Mouse (Mus musculus): ENCODE measurements around the gene Phactr2.

Gene Phactr2

DNA sequence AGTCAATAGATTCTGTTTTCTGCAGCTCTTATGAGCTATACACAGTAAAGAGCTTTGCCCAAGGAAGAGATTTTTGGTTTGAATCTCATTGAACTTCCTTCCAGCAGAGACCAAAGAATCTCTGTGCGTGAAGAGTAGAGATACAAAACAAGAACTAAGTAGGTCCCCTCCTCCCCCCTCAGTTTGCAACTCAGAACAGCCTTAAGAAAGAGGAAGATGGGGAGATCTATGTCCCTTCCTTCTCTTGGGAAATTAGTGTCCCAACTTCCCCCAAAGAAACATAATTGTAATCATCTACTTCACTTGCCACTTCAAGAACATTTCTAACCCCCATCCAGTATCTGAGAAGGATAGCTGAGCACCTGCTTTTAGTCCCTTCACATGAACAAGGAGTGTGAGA is 200.5 kb downstream of the Phactr2 start:
- DNase-seq (ENCODE audit: low spot score): no peak

DNA sequence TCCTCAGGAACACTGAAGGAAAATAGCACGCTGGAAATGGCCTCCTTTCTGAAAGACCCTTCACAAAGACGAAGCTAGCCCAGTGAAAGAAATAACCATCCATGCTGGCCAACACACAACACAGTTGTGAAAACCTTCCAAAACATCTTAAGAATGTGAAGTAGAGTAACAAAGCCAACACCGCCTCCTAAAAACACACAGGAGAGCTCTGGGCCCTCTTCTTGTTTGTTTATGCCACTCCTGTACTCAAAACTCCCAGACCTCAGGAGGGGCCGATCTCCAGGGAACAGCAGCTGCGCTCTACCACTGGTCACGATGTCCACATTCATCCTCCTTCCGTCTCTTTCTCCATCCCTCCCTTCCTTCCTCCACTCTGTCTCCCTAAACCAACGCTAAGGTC is 202.5 kb downstream of the Phactr2 start:
- DNase-seq (ENCODE audit: low spot score): no peak

DNA sequence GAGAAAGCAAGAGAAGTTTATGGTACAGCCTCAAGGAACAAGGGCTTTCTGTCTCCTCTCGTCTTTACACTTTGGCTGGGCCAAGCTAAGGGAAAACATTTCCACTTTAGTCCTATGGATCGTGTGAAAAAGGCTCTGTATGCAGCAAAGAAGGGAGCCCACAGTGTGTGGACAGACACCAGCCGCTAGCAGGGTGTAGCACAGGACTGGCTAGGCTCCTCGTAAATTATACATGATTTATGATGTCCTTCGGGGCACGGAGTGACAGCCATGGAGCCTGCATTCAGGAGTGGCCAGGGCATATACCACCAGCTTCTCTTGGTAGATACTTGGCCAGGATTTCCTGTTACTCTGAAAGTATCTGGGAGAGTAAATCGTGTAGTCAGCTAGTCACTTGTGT is 203.1 kb downstream of the Phactr2 start:
- DNase-seq (ENCODE audit: low spot score): no peak

DNA sequence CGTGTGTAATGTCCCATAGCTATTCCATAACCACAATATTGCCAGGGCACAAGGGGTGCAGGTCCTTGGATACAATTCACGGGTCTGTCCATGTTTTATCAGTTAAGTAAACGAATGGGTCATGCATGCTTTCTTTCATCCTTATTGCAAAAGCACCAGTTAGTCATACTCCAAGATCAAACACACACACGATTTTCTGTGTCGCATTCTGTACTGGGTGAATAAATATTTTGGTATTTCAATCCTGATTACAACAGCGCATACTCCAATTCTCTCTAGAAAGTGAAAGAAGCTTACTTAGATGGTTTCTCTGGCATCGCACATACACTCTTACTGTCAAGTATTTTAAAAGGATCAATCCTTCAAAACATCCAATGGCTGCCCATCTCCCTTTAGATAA is 203.9 kb downstream of the Phactr2 start:
- DNase-seq (ENCODE audit: low spot score): no peak

DNA sequence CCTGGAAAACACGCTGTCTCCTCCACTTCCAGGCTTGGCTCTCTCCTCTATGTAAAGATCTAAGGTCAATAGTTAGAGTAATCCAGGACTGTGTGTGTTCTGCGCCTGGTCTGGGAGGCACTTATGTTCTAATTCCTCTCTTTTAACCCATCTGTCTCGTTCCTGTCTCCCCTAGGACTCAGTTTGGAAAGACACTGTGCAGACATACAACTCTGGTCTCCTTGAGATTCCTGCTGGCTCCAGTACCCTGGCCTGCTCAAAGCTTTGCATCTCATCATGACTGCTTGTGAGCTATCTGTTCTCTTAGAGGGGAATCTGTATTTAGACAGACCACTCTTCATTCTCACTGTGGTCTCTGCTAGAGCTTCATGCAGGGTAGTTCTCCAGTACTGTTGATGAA is 215.0 kb downstream of the Phactr2 start:
- DNase-seq (ENCODE audit: low spot score): no peak

DNA sequence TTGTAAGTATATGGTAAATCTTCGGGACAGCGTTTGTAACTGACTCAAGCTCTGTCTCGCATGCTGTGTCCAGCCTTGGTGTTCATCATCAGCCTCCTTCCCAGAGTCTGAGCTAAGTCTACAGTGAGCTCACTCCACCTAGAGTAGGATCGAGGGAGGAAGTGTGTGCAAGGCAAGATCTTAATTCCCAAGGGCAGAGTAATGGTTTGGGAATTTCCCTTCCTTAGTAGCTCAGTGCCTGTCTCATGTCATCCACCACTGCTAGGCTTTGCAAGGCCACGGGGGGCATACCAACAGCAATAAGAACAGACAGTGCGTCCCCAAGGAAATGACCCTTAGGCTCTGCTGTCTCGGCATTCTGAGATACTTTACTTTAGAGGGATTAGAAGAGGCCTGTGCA is 218.0 kb downstream of the Phactr2 start:
- DNase-seq (ENCODE audit: low spot score): no peak

DNA sequence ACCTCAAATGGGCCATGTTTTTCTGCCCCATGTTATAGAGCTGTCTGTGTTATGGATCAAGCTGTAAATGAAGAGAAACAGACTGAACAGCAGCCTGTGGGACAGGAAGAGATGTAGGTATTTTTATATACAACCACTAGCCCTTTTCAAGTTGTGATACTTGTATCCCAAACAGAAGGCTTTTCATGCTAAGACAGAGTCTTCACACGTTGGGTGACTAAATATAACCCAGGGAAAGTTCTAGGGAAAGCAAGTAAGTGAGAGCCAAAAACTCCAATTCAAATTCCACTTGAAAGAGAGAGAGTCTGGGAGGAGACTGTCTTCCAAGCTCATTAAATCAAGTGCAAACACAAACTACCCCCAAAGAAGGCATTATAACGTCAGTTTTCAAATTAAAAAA is 223.9 kb downstream of the Phactr2 start:
- no peak for DNase-seq (ENCODE audit: low spot score)

DNA sequence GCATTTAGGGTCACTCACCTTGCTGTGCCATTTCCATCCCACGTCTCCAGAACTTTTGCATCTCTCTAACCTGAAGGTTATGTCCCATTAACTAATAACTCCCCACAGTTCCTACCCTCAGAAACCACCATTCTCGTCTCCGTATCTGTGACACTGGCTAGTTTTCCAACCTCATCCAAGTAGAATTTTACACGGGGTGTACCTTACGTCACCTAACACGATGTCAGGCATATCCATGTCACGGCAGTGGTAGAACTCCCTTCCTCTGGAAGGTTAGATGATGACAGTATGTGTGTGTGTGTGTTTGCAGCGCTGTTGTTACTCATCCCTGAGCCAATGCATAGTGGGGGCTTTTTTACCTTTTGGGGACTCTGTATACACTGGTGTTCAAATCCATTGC is 225.1 kb downstream of the Phactr2 start:
- DNase-seq (ENCODE audit: low spot score): no peak

DNA sequence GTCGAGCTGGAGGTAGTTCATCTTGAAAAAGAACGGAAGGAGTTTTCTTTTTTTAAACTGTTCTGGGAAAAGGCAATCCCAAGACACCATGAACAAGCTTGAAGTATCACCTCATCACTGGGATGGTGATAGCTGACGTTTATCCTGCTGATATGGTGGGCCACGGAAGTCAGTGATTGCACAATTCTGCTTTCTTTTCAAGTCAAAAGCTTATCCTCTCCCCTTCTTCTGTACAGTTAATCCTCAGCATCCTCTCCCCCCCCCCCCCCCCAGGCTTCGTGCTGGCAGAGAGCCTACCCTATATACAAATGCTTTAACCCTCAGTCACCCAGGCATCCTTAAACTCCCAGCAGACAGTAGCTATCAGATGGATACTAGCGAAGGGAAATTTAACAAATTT is 228.5 kb downstream of the Phactr2 start:
- no peak for DNase-seq (ENCODE audit: low spot score)

DNA sequence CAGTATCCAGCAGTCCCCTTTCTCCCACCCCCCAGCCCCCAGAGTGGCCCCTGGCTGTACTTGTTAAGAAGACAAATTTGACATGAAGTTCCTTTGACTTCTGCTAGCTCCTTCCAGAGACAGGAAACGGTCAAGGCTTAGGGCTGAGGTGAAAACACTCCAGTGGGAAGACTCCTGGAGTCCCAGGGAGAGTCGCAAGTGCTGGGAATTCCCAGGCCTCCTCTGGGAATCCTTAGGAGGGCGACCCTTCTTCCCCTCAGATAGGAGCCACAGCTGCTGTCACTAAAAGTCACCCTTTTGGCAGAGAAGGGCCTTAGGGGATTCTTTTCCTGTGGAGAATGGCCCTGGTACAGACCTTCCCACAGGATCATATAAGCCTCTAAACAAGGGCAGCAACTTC is 230.0 kb downstream of the Phactr2 start:
- DNase-seq (ENCODE audit: low spot score): no peak

DNA sequence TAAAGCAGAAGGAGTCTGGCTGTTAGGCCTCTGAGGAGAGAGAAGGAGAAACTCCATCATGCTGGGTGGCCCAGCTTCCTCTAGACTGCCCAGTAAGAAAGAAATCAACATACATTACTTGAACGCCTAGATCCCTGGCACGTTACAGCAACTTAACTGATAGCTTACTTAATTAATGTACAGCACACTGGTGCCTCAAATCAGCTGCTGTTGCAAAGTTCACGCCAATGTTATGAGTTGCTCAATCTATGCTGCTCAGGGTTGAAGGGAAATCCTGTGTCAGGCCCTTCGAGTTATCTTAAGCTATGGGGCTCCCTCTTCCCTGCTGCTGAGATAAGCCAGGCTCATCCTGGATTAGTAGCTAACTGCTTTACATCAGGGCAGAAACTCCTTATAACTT is 233.8 kb downstream of the Phactr2 start:
- no peak for DNase-seq (ENCODE audit: low spot score)

DNA sequence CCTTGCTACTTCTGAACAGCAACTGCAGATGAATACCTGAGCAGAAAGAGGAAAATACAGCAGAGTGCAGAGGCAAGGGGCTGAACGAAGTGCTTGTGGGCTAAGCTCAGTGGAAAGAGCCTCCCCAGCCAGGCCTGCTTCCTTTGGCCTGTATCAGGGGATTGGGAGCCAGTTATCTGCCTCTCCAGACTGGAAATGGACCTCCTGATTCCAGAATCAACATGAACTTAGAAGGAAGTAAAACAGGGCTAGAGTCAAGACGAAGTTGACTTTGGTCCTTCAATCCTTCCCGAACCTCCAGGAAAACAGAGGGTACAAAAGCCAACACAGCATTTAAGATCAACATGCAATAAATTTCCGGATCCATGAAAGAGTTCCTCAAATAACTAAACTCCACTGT is 236.0 kb downstream of the Phactr2 start:
- DNase-seq (ENCODE audit: low spot score): no peak

DNA sequence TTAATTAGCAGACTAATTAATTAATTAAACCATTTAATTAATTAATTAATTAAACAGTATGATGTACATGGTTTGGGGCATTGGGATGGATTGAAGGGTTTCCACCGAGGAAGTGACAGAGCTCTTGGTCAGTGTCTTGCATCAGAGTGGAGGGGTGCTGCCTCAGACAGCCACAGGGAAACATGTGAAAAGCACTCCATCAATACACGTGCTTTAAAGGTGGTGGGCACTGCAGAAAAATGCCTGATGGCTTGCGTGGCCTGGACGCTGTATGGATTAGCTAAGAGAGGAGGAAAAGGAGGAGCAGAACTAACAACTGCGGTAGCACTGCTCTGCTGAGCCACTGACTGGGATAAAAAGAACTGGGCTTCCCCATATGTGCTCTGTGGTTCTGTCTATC is 237.3 kb downstream of the Phactr2 start:
- no peak for DNase-seq (ENCODE audit: low spot score)

DNA sequence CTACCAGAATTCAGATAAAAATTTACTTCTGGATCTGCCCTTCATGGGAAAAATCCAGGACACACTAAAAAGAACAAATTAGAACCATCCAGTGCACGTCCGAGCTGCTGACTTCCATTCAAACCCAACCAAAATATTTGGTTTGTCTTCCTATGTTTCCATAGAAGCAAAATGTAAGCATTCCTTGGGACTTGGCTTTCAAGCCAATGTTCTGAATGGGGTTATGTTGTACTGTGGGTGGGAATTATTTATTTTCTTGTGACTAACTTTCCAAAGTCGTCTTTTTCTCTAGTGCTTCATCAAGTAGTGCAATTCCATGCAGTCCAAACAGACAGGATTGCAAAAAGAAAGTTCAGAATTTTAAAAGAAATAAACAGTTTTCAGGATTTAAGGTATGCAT is 239.7 kb downstream of the Phactr2 start:
- DNase-seq (ENCODE audit: low spot score): no peak

DNA sequence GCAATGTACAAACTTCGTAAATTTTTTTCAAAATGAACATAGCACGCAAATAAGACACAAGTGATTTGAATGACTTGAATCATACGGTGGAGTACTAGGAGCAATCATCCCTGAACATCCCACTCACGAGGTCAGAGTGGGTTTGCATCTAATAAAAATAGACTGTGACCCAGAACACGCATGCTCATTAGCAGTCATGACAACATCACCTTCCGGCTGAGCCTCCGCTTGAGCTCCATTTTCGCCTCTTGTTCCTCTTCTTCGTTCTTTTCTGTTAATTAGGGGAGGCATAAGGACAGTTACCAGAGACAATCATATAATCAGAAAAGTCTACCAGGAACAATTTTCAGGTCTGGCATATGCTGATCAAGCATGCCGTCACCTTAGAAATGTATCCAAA is 240.3 kb downstream of the Phactr2 start:
- no peak for DNase-seq (ENCODE audit: low spot score)

DNA sequence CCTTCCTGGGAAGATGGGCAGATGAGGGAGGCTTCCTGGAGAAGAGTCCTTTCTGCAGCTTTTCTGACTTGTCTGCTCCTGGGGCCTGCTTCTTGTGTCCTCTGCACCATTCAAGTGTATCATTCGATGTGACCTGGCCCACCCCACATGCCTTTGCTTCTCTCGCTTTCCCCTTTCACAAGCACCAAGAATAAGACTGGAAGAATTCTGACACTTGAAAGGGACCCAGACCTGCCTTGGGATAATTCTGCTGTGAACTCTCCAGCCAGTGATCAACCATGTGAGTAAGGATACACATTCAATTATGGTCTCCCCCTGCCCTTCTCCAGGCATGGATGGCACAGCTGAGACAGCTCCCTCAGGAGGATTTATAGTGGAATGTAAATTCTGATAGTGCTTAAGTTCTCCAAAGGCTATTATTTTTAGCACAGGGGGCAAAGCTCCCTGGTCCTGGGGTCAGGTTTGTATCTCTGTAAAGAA is 241.0 kb downstream of the Phactr2 start:
- DNase-seq (ENCODE audit: low spot score): no peak

DNA sequence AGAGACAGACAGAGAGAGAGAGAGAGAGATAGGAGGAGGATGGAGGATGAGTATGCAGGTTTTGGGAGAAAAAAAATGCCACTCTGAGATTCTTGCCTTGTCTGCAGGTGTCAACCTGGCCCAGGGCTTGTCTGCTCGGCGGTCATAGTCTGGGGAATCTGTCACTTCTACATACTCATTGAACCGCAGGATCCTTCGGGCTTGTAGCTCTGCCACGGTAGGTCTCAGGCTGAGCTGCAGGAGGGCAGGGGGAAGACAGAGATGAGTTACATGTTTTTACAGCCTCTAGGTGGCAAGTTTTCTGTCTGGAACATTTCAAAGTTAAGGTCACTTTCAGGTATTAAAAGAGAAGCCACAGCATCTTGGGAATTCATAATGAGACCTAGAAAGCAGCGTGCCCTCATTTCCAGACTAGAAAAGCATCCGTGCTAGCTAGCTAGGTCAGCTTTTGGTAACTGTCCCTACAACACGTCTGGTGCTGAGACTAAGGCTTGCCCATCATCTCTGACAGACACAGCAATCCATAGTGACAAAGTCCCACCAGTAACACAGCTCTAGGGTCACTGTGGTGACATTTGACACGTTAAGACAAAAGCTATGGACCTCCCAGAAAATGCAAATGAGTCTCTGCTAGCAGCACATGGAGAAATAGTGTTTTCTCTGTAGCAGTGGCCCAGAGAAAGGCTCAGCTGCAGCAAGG is 241.6 kb downstream of the Phactr2 start:
- no peak for DNase-seq (ENCODE audit: low spot score)

DNA sequence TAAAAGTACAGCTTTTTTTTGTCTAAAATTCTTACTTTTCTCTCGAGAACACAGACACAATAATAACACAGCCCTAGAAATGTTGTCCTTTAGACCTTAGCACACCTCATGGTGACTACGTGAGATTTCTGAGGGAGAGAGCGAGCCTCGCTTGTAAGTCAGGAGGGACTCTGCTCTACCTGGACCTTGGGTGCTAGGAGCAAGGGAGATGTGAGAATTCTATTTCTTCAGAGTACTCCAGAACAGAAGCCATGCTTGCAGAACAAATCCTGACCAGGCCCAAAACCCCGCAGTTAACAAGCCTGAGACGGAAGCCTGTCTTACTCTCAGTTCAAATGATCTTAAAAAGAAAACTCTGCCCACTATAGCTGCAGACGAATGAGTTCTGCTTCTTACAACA is 243.5 kb downstream of the Phactr2 start:
- DNase-seq (ENCODE audit: low spot score): no peak

DNA sequence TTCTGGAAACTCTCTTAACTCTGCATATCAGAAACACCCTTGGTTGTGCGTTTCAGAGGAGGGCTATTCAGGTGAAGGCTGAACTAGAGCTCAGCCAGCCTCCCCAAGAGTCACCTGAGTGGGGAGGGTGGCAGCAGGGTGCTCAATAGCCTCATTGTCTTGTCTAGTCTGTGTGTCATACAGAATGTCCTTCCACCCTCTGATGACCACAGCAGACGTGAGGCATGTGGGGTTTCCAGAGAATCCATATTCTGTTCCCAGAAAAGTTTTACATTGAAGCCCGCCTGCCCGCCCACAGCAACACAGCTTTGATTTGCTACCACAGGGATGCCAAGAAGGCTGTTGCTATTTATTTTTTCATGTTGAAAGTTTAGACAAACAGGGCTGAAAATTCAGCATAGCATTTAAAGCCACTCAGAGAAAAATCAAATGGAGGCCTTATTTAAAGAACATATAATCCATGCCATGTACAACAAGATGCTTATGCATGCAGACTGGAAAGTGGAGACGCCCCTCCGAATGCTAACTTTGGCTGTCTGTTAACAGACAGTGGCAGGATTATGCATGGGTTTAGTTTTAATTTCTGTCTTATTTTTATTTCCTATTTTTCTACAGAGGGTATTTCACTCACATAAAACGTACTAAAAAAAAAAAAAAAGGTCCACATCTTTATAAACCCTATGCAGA is 248.7 kb downstream of the Phactr2 start:
- no peak for DNase-seq (ENCODE audit: low spot score)

DNA sequence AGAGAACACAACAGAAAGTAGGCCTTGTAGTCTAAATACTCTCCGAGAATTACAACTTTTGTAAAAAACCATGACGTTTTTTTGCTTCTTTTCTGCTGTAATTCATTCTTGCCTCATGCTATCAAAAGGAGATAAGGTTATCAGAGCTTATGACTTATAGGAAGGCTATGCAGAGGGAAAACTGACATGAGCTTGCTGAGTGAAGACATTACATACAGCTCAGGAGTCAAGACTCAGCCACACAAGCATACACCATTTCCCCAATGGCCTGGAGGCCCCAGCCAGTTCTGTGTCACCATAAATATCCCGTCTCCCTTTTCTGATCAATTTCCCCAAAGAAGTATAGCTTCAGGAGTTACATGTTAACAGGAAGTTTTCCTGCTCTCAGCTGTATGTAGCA is 252.1 kb downstream of the Phactr2 start:
- DNase-seq (ENCODE audit: low spot score): no peak

DNA sequence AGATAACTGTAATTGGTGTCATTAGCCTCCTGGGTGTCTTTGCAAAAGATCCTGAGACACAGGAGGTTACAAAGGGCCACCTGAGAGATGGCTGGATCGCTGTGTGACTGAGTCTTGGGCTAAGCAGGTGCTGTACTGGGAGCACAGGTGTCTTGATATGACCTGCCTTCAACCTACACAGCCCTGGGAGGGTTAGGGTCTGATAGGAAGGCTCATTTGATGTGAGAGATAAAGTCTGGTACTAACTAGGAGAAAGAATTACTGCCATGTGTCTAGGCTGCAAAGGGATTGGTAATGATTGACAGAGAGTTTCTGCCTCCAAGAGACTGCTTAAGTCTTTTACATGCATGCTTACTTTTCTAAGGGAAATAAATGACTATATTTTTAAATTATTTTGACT is 254.2 kb downstream of the Phactr2 start:
- DNase-seq (ENCODE audit: low spot score): no peak

DNA sequence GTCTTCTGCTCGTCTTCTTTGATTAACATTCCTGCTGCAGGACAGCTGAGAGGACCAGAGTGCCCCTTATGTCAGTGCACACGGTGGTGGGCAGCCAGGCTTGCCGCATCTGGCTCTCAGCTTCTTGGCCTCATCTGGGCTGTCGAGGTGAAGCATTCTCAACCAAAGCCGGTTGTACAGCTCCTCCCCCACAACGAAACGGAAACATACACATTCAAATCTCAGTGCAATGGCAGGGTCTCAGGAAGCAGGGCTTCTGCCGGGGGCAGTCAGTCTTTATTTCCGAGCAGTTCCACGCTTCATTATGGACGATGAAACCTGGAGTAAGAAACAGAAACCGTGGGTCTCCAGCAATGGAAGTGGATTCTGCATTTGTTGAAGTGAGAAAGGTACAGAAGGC is 260.3 kb downstream of the Phactr2 start:
- no peak for DNase-seq (ENCODE audit: low spot score)

DNA sequence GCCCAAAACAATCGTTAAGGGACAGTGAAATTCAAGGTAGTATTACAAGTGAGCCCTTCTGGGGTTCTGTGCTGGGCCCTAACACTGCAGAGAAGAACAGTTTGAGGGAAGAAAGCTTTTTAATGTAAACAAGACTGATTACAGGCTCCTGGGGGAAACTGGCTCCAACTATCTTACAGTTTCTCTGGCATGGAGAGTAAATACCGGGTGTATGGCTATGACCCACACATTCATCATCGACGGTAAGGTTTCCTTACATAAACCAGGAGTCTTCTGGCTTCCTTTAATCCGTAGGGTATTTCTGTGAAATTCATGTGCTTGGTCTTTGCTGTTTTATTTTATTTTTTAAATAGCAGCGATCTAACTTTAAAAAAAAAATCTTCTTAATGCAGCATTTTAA is 261.4 kb downstream of the Phactr2 start:
- DNase-seq (ENCODE audit: low spot score): no peak

DNA sequence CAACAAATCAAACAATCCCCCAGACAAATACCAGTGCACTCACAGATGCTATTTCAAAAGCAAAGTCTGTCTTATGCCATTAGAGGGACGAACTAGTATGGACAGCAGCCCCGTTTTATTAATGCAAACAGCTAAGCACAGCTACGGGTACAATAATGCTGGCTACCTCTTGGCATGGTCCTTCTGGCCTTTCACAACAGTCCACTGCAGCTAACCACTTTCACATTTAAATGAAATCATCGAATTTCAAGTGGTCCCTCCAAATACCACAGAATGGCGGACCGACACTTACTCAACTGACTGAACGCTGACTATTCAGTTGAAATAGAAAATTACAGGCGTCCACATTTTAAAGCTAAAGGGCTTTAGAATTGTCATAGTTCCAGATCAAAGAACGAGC is 261.9 kb downstream of the Phactr2 start:
- DNase-seq (ENCODE audit: low spot score): no peak

Data from ovary, adult 18-20 months (tissue).